Mouse (Mus musculus) lung, postnatal 10 days (tissue): Measurements from ENCODE around the gene 1700016K19Rik.
A peak's percentile ranks its signal among the peaks of the same experiment; 100 is the strongest.

Source experiments
- DNase-seq: peaks from one replicate; pipeline ENCODE4 v3.0.0; 2021

1700016K19Rik gene

DNA sequence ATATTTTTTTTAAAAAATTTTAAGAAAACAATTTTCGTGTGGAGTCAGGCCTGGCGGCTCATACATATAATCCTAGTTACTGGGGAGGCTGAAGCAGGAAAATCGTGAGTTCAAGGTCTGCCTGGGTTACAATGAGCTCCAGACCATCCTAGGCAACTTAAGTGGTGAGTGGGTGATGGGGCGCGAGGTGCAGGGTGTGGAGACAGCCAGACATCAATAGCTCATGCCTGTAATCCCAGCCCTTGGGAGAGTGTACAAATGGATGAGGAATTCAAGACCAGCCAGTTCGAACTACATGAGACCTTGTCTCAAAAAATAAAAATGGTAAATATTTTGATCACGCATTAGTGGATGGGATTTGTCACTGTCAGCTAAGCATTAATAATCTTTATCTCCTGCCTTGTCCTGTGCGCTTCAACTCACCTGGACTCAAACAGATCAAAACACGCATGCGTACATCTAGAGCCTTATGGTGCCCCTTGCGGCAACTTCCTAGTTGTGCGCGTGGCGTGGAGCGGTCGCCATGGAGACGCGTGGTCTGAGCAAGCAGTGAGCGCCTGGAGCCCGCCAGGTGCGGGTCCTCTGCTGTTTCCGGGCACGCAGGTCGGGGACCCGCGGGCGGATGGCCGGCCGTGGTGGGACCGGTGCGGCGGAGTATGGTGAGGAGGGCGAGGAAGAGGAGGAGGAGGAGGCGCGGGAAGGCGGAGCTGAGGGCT lies at the start of gene 1700016K19Rik:
Gene 1700016K19Rik (plus strand): TSS at position 473 of the 716 bp plus-strand sequence.
- DNase-seq, result peak; percentile 89

DNA sequence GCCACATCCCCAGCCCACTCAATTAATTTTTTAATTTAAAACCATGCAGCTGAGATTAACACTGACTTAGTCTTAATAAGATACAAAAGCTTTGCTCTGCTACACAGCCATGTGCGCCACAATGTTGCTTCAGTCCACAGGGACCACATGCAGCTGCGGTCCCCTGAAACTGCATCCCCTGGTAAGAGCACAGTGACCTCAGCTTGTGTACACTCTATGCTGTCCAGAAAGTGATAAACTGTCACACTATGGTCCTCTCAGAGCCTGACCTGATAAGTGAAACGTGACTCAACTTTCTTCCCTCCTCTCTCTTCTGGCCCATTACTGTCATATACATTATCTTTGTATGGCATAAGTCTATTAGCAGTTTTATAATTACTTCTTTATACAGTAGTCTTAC lies 49.3 kb upstream of the 1700016K19Rik start:
- no peak for DNase-seq

GRCm38 (mm10) chr11:75951895-75952294 lies 47.8 kb upstream of the 1700016K19Rik start:
- no peak for DNase-seq

- DNase-seq, result no peak
These were observed 44.8 kb upstream of the 1700016K19Rik start for GRCm38 (mm10) chr11:75954896-75955295.

- DNase-seq, result no peak
These were observed 43.1 kb upstream of the 1700016K19Rik start for GRCm38 (mm10) chr11:75956651-75957050.

DNA sequence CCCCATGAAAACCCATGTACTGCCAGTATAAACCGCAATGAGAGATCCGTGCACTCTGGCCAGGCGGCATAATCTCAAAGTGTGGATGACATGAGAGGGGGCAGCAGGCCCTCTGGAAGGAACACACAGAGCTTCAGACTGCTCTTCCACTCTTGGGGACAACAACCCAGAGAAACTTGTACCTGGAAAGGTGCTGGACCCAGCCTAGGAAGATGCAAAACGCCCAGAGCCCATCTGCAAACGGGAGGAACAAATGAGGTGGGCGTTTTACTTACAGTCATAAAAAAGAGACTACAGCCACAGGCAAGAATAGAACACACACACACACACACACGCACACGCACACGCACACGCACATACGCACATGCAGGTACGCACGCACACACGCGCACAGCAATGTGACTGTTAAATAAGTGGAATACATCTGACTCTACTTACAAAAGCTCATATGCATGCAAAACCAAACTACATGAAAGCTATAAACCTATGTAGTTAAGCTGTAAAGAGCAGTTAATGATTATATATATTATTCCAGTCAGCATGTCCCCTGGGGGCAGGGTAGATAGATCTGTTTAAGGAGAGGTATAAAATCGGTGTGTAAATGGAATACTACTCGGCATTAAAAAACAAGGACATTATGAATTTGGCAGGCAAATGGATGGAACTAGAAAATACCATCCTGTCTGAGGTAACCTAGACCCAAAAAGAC lies 42.4 kb upstream of the 1700016K19Rik start:
- DNase-seq, result no peak

DNA sequence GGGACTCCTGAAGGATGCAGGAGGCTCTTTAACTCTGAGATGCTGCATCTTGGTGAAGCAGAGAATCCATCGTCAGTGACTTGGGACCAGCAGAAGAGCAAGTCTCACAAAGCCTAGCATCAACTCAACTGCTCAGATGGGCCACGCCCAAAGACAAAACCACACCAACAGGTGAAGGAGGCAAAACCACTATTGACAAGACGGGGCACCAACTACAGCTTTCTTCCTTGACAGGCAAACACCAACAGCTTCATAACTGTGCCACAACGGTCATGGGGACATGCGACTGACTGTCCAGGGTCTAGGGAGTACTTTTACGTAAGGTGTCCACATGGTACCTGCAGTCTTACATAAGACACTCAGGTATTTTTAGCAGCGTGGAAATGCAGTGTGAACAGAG lies 37.9 kb upstream of the 1700016K19Rik start:
- no peak for DNase-seq

GRCm38 (mm10) chr11:75963730-75964475 lies 35.8 kb upstream of the 1700016K19Rik start:
- DNase-seq, result no peak

DNA sequence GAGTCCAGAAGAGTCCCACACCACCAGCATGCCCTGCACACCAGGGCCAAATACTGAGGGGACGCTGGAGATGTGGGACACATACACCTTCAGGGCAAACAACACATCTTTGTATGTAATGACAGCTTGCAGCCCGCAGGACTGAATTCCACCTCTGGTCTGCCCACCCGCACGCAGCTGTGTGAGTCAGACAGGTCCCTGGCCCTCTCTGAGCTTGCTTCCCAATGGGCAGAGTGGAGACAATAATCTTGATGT lies 35.3 kb upstream of the 1700016K19Rik start:
- DNase-seq, result no peak

DNA sequence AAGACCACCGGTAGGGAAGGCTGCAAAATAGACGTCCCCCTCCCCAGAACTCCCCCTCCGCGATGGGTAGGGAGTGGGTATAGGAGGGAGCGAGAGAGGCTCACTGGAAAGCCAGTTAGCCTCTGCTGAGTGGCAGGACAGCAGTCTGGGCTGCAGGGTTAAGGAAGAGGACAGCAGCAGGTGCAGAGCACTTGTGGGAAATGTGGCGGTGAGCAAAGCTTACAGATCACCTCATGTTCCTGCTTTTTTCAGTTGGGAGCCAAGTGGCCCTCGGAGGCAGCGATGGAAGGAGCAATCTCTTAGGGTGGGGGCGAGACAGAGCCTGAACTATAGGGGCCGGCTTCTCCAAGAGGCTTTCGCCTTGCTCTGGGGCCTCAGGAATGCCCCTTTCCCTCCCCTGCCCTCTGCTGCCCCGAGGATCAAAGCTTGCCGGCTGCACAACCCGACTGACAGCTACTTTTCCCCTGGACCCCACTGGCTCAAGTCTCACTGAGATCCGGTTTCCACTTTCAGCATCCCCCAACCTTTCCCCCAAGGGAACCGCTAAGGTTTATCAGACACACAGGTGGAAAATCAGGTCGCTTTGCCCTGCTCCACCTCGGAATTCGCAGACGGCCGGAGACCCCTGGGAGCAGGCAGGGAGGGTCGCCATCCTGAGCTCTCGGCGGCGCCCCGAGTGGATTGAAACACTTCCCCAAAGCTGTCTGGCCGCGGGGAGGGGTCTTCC lies 33.9 kb upstream of the 1700016K19Rik start:
- DNase-seq, result no peak

DNA sequence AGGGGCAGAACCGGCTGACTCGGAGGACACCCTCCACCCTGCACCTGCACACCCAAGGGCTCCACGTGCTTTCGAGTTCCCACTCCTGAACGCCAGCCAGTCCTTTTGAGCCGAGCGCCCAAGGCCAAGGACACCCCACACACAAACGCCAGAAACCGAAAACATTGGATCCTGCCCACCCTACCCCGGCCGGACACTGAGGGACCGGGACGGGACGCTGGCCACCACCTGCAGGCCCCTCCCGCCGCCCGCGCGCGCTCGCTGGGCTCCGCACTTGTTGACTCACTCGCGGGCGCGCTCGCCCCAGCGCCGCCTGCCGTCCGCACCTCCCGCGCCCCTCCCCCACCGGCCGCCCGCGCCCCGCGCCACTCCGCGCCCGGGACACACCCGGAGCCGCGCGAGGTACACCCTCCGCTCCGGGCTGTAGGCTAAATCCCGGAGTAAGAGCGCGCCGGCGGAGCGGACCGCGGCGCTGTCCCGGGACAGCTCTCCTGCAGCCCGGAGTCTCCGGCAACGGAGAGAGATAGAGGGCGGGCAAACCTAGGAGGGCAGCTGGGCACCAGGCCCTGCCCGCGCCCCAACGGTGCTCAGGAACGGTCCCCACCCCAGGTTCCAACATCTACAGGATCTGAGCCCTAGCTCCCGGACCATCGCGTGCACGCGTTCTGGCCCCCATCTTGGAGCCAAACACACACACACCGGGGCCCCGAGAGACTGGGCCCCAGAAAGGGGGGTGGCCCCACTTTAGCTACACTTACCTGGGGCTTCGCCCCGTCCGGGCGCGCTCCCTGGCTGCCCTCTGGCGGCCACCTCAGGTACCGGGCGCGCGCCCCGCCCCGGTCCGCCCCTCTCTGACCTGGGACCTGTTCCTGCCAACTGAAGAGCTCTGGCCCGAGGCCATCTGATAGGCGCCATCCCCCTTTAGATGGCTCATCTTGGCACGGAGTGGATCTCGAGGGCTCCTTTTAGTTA lies 33.0 kb upstream of the 1700016K19Rik start:
- peak; percentile 87 for DNase-seq

DNA sequence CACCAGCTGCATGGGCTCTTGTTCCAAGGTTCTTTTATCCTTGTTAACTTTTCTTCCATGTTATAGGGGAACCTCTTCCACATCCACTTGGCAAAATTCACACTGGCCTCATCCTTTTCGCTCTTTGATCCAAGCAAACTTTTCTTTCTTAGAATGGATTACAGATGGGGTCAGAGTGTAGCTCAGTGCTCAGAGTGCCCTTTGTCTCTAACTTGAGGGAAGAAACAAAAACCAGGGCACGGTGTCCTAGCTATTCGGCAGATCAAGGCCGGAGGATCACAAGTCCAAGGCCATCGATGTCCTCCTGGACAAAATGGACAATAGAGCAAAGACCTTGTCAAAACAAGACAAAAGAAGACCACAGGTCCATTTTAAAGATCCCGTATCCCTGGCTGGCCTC lies 31.0 kb upstream of the 1700016K19Rik start:
- no peak for DNase-seq

DNA sequence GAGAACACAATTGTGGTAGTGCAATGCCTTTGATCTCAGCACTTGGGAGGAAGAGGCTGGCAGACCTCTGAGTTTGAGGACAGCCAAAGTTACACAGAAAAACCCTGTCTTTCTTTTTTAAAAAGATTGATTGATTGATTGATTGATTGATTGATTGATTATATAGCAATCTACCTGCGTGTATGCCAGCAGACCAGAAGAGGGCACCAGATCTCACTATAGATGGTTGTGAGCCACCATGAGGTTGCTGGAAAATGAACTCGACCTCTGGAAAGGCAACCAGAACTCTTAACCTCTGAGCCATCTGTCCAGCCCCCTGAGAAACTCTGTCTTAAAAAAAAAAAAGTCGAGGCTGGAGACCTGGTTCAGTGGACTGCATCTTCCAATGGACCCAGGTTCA lies 29.1 kb upstream of the 1700016K19Rik start:
- no peak for DNase-seq

GRCm38 (mm10) chr11:75972188-75972587 lies 27.5 kb upstream of the 1700016K19Rik start:
- DNase-seq, result no peak

DNA sequence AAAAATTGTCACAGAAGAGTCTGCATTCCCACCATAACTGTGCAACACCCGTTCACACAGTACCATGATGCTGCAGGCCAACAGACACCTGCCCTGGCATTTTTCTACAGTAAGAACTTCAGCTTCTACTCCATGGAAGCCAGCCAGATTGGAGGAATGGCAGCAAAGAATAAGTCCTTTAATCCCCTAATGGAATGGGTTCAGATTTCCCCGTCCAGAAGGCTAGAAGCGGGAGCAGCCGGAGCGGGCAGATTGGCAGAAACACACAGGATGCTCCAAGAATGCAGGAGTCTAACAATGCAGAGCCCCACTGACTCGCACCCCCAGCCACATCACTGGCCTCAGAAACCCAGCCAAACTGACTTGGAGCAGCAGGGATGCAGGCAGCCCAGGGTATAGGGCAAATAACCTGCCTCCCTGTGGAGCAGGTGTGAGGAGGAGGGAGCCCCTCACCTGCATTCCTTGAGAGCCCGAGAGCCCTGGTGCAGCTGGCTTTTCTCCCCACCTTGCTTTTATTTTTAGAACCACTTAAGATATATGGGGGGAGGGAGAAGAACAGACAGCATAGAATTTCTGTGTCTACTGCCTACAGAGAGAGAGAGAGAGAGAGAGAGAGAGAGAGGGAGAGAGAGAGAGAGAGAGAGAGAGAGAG lies 26.7 kb upstream of the 1700016K19Rik start:
- DNase-seq, result no peak

- no peak for DNase-seq
These were observed 25.7 kb upstream of the 1700016K19Rik start for GRCm38 (mm10) chr11:75973988-75974387.

DNA sequence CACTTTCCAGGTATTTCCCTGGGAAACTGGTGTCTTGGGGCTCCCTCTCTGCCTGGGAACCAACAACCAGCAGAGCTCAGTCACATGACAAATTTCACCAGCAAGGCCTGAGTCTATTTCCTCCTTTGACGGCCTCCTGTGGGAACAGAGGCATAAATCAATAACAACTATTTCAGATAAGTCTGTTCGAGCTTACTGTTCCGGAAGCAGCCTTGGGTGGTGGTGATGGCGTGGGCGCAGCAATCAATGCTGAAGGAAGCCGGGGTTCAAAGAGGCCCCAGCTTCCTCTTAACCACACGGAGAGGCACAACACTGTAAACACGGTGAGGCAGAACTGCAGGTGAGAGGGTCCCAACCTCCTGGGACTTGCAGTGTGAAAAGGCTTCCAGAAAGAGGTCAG lies 23.0 kb upstream of the 1700016K19Rik start:
- peak; percentile 27 for DNase-seq

DNA sequence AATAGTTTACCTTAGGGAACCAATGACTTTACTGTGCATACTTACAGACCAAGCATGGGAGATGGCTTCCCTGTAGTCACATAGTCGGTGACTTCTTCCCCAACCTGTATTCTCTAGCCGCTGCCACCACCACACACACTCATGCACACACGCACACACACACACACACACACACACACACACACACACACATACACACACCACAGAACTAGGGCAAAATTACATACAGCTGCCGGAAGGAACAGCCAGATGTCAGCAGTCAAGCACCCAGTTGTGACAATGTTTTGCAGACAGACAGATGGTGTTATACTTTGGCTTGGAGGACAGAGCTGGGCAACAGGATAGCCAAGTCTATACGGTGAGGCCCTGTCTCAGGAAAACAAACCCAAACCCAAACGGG lies 21.7 kb upstream of the 1700016K19Rik start:
- DNase-seq, result no peak

- no peak for DNase-seq
These were observed 19.3 kb upstream of the 1700016K19Rik start for GRCm38 (mm10) chr11:75980413-75980812.

DNA sequence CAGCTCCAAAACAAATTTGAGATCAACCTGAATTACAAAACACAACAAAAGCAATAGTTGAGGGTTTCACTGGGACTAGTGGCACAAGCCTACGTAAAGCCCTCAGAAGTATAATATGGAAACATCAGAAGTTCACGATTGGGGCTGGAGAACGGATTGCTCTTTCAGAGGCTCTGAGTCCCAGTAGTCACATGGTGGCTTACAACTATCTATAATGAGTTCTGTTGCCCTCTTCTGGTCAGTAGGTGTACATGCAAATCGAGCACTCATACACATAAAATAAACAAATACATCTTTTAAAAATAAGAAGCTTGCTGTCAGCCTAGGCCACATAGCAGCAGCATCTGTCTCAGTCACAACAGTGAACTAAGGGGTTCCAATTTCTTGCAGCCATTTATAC lies 16.5 kb upstream of the 1700016K19Rik start:
- DNase-seq, result no peak

DNA sequence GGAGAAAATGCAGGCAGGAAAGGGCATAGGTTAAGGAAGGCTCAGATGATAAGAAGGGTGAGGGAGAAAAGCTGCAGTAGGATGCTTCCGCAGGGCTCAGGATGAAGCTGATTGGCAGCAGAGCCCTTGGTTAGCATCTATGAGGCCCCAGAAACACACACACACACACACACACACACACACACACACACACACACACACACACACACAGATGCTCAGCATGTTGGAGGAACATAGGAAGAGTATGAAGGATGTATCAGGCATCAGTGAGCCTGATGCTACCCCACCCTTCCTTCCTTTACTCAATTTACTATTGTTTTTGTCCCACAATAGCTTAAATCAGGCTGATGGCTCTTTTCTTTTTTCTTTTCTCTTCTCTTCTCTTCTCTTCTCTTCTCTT lies 15.1 kb upstream of the 1700016K19Rik start:
- no peak for DNase-seq

DNA sequence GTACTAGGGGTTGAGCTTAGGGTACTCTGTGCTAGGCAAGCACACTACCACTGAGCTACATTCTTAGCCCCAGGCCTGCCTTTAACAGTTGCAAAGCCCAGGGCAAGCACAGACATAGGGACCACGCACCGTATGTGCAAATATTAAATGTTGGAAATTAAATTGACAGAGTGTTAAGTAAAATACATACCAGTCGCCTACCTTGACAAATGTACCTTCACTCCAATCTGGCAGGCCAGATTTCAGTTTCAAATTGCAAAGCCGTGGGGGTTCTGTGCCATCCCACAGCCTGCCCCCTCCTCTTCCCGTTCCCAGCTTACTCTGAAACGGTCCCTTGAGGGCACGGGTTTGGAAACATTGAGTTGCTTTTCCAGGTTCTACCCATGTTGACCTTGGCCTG lies 13.8 kb upstream of the 1700016K19Rik start:
- DNase-seq, result no peak
